Mouse (Mus musculus): ENCODE data around the gene Usp40.

DNA sequence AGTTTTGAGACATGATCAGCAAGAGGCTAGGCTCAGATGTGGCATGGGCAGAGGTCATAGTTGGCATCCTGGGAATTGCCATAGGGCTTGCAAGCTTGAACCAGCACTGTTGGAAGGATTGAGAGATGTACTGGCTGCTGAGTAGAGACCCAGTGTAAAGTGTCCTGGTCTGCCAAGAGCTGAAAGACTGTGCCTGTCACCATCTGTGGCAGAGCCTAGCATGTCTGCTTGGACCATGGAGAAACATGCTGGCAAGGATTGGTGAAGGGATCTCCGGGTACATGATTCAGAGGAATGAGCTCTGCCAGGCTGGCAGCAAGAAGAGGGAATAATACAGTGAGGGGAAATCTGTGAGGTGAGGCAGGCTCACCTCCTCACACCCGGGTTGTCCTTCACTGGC is 90.3 kb downstream of the Usp40 start:
- TF ChIP-seq CTCF (IDR thresholded peaks at IDR 0.05; ENCODE audit: low read depth) (no peak), EP300 (IDR thresholded peaks at IDR 0.05; ENCODE audit: low read depth) (no peak)

Data from liver, postnatal 0 days (tissue).